Mouse (Mus musculus): ENCODE data around the gene Prkcb.

The Prkcb gene

GRCm38 (mm10) chr7:122622125-122622774 is 333.7 kb downstream of the Prkcb start:
- DNase-seq = no peak

GRCm38 (mm10) chr7:122623753-122624152 is 335.2 kb downstream of the Prkcb start:
- DNase-seq = no peak

- no peak for DNase-seq
Measured at GRCm38 (mm10) chr7:122628050-122628449, 339.5 kb downstream of the Prkcb start.

- DNase-seq = no peak
Measured at GRCm38 (mm10) chr7:122630386-122630785, 341.8 kb downstream of the Prkcb start.

GRCm38 (mm10) chr7:122631151-122631550 is 342.6 kb downstream of the Prkcb start:
- no peak for DNase-seq

GRCm38 (mm10) chr7:122632946-122633345 is 344.4 kb downstream of the Prkcb start:
- DNase-seq = no peak

GRCm38 (mm10) chr7:122633463-122633862 is 344.9 kb downstream of the Prkcb start:
- no peak for DNase-seq

GRCm38 (mm10) chr7:122643676-122644075 is 355.1 kb downstream of the Prkcb start:
- DNase-seq = no peak

GRCm38 (mm10) chr7:122649306-122649705 is 360.8 kb downstream of the Prkcb start:
- no peak for DNase-seq

GRCm38 (mm10) chr7:122652523-122652922 is 364.0 kb downstream of the Prkcb start:
- no peak for DNase-seq

GRCm38 (mm10) chr7:122656671-122657070 is 368.1 kb downstream of the Prkcb start:
- DNase-seq = no peak

GRCm38 (mm10) chr7:122657423-122658126 is 369.0 kb downstream of the Prkcb start:
- no peak for DNase-seq

GRCm38 (mm10) chr7:122665311-122666049 is 376.9 kb downstream of the Prkcb start:
- DNase-seq = no peak

- DNase-seq = peak; percentile 28
Measured at GRCm38 (mm10) chr7:122667903-122668302, 379.4 kb downstream of the Prkcb start.

GRCm38 (mm10) chr7:122670442-122670872 is 381.9 kb downstream of the Prkcb start, which contains the start of gene Cacng3:
Gene Cacng3 (plus strand): TSS chr7:122670492.
- DNase-seq = no peak

- DNase-seq = peak; percentile 94
Measured at GRCm38 (mm10) chr7:122670873-122671641, 382.5 kb downstream of the Prkcb start.

- no peak for DNase-seq
Measured at GRCm38 (mm10) chr7:122672981-122673380, 384.4 kb downstream of the Prkcb start.

GRCm38 (mm10) chr7:122675207-122675606 is 386.7 kb downstream of the Prkcb start:
- no peak for DNase-seq

Measured in kidney, postnatal 14 days (tissue).